Mouse (Mus musculus) thymus, postnatal 10 days (tissue): ENCODE data around the gene Hist4h4.

Experiments used
- DNase-seq, 2 experiments: peaks; one replicate each; pipeline ENCODE4 v3.0.0; 2021; ENCODE audit warnings: low spot score in 2 of 2

The Hist4h4 gene

DNA sequence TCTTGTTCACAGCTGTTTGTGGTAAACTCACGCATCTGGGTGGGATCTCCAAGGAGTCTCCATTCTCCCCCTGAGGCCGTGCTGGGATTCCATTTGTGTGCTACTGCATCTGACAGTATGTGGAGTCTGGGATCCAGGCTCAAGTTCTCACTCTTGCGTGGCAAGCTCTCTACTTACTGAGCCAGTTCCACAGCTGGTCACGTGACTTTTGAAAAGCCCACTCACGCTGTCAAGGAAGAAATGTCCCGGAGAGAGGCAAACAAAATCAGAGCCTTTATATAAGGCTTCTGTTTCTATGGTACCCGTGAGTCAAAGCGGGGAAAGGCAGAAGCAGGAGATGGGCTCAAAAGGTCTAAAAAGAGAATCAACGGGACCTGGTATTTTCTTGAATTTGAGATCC, 21.5 kb downstream of the Hist4h4 start:
- DNase-seq = no peak

GRCm38 (mm10) chr6:136782146-136782545, 22.1 kb downstream of the Hist4h4 start:
- no peak for DNase-seq

- no peak for DNase-seq
Measured at GRCm38 (mm10) chr6:136781377-136781986, 22.7 kb downstream of the Hist4h4 start, which contains the start of gene Gucy2c. TSS of gene Gucy2c (minus strand) at chr6:136781765.

GRCm38 (mm10) chr6:136776392-136776791, 27.8 kb downstream of the Hist4h4 start:
- no peak for DNase-seq

DNA sequence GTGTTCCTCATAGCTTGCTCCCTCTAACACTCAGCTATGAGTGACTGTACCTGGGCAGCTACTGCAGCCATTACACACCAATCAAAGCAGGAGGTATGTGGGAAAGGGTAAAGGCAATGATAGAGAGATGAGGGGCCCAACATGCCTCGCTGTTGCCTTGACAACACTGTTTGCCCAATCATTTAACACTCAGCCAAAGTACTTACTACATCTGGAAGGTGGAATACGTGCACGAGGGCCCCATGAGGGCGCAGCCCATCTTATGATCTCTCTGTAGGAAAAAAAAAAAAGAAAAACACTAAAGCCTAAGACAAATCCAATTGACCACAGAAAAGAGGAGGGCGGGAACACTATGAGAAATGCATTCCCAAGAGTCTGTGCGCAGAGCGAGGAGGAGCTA, 34.4 kb downstream of the Hist4h4 start:
- DNase-seq = no peak

- DNase-seq = no peak
Measured at GRCm38 (mm10) chr6:136769143-136769542, 35.1 kb downstream of the Hist4h4 start.

DNA sequence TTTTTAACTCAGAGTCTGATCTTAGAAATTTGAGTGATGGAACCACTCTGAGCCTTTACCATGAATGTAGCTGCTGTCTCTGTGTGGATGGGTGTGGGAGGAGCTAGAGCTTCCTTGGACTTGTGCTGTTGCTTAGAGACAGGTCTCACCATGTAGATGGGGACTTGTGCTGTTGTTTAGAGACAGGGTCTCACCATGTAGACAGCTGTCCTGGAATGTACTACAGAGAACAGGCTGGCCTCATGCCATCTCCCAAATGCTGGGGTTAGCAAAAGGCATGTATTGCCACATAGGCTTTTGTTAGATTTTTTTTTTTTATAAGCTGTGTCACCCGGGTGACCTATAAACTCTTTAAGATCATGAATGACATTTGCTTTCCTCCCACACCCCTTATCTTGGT, 40.3 kb downstream of the Hist4h4 start:
- no peak for DNase-seq
